Mouse (Mus musculus): ENCODE data around the gene Tubb4b. TPM values are rescaled to one million over a fixed set of nuclear protein-coding genes. Genes with fewer than 3 reads are reported as not detected.

Gene Tubb4b
- total and polyA plus RNA-seq, 2 experiments from 2014 or later, result 244 to 665 TPM

- no peaks in the 10 kb centered on the region for H3K36me3 ChIP-seq (replicated peaks; ENCODE audit: control insufficient read depth, insufficient read depth, low read length)
- no peak overlapping the region for H3K4me2 ChIP-seq (ENCODE audit: low read depth, low read length)
- 0 out of 2 replicates have a peak, but pooled peaks cover 5% of the 10 kb centered on the region for H3K27me3 ChIP-seq (ENCODE audit: control insufficient read depth, insufficient read depth, low read length)
- DNase-seq (ENCODE audit: low spot score) (no peak), ATAC-seq (ENCODE audit: insufficient read depth, low read depth) (no peak)
- H3K27ac ChIP-seq (ENCODE audit: low read depth), result no peak overlapping the region
- H3K4me1 ChIP-seq (ENCODE audit: control insufficient read depth, insufficient read depth), result peaks cover 22% of the 10 kb centered on the region
- no peak overlapping the region for H3K9ac ChIP-seq (replicated peaks; ENCODE audit: low read depth, low read length)
- no peak for TF ChIP-seq CTCF (IDR thresholded peaks at IDR 0.05; ENCODE audit: low read depth)
- no peak for TF ChIP-seq EP300 (IDR thresholded peaks at IDR 0.05; ENCODE audit: low read depth)
- 82% methylated on average over 4 of the region's 4 CpGs for WGBS
- H3K4me3 ChIP-seq (ENCODE audit: low read depth, low read length), result no peak overlapping the region
- no peaks in the 10 kb centered on the region for H3K9me3 ChIP-seq (replicated peaks; ENCODE audit: control insufficient read depth, low read length)
These were observed 2.9 kb upstream of the Tubb4b start for GRCm38 (mm10) chr2:25227406-25227805.

- no peak overlapping the region for H3K9ac ChIP-seq (replicated peaks; ENCODE audit: low read depth, low read length)
- DNase-seq (ENCODE audit: low spot score) (no peak), ATAC-seq (ENCODE audit: insufficient read depth, low read depth) (no peak)
- WGBS, result 86% methylated on average over 5 of the region's 5 CpGs
- 0 out of 2 replicates have a peak, but pooled peaks cover 5% of the 10 kb centered on the region for H3K27me3 ChIP-seq (ENCODE audit: control insufficient read depth, insufficient read depth, low read length)
- no peak overlapping the region for H3K4me2 ChIP-seq (ENCODE audit: low read depth, low read length)
- TF ChIP-seq EP300 (IDR thresholded peaks at IDR 0.05; ENCODE audit: low read depth) (no peak), CTCF (IDR thresholded peaks at IDR 0.05; ENCODE audit: low read depth) (no peak)
- H3K4me3 ChIP-seq (ENCODE audit: low read depth, low read length), result no peak overlapping the region
- peaks cover 1% of the 10 kb centered on the region for H3K36me3 ChIP-seq (replicated peaks; ENCODE audit: control insufficient read depth, insufficient read depth, low read length)
- peaks cover 22% of the 10 kb centered on the region for H3K4me1 ChIP-seq (ENCODE audit: control insufficient read depth, insufficient read depth)
- no peak overlapping the region for H3K27ac ChIP-seq (ENCODE audit: low read depth)
- no peaks in the 10 kb centered on the region for H3K9me3 ChIP-seq (replicated peaks; ENCODE audit: control insufficient read depth, low read length)
These were observed 2.4 kb upstream of the Tubb4b start for GRCm38 (mm10) chr2:25226864-25227263.

- Histone ChIP-seq H3K4me1 (ENCODE audit: control insufficient read depth, insufficient read depth) (peaks cover 22% of the 10 kb centered on the region), H3K27me3 (ENCODE audit: control insufficient read depth, insufficient read depth, low read length) (0 out of 2 replicates have a peak, but pooled peaks cover 4% of the 10 kb centered on the region), H3K4me3 (ENCODE audit: low read depth, low read length) (no peak overlapping the region), H3K9me3 (replicated peaks; ENCODE audit: control insufficient read depth, low read length) (no peaks in the 10 kb centered on the region), H3K36me3 (replicated peaks; ENCODE audit: control insufficient read depth, insufficient read depth, low read length) (peaks cover 11% of the 10 kb centered on the region), H3K9ac (replicated peaks; ENCODE audit: low read depth, low read length) (no peak overlapping the region), H3K27ac (ENCODE audit: low read depth) (peak overlapping the region; percentile 95), H3K4me2 (ENCODE audit: low read depth, low read length) (peak overlapping the region; percentile 61)
- TF ChIP-seq EP300 (IDR thresholded peaks at IDR 0.05; ENCODE audit: low read depth), result no peak
- TF ChIP-seq CTCF (IDR thresholded peaks at IDR 0.05; ENCODE audit: low read depth), result no peak
- no peak for ATAC-seq (ENCODE audit: insufficient read depth, low read depth)
- no peak for DNase-seq (ENCODE audit: low spot score)
- WGBS, result 75% methylated on average over 8 of the region's 8 CpGs
These were observed 1.4 kb upstream of the Tubb4b start for GRCm38 (mm10) chr2:25225811-25226379.

GRCm38 (mm10) chr2:25224766-25225752 is 557 bp upstream of the Tubb4b start:
- Histone ChIP-seq H3K27ac (ENCODE audit: low read depth) (peak overlapping the region; percentile 95), H3K9ac (replicated peaks; ENCODE audit: low read depth, low read length) (peak overlapping the region; percentile 63), H3K9me3 (replicated peaks; ENCODE audit: control insufficient read depth, low read length) (no peaks in the 10 kb centered on the region), H3K4me1 (ENCODE audit: control insufficient read depth, insufficient read depth) (peaks cover 22% of the 10 kb centered on the region), H3K4me3 (ENCODE audit: low read depth, low read length) (peak overlapping the region; percentile 78), H3K4me2 (ENCODE audit: low read depth, low read length) (peak overlapping the region; percentile 61), H3K36me3 (replicated peaks; ENCODE audit: control insufficient read depth, insufficient read depth, low read length) (peaks cover 11% of the 10 kb centered on the region), H3K27me3 (ENCODE audit: control insufficient read depth, insufficient read depth, low read length) (no peaks in the 10 kb centered on the region)
- TF ChIP-seq EP300 (IDR thresholded peaks at IDR 0.05; ENCODE audit: low read depth) (peak; percentile 11; the same call in 1 of the 2 replicates), CTCF (IDR thresholded peaks at IDR 0.05; ENCODE audit: low read depth) (no peak)
- peak; percentile 90 for ATAC-seq (ENCODE audit: insufficient read depth, low read depth)
- WGBS, result 2% methylated on average over 41 of the region's 41 CpGs
- peak; percentile 100 for DNase-seq (ENCODE audit: low spot score)

- Histone ChIP-seq H3K4me3 (ENCODE audit: low read depth, low read length) (peak overlapping the region; percentile 78), H3K27me3 (ENCODE audit: control insufficient read depth, insufficient read depth, low read length) (no peaks in the 10 kb centered on the region), H3K4me2 (ENCODE audit: low read depth, low read length) (peak overlapping the region; percentile 86), H3K9me3 (replicated peaks; ENCODE audit: control insufficient read depth, low read length) (no peaks in the 10 kb centered on the region), H3K36me3 (replicated peaks; ENCODE audit: control insufficient read depth, insufficient read depth, low read length) (peaks cover 11% of the 10 kb centered on the region), H3K27ac (ENCODE audit: low read depth) (peak overlapping the region; percentile 96), H3K9ac (replicated peaks; ENCODE audit: low read depth, low read length) (peak overlapping the region; percentile 83), H3K4me1 (ENCODE audit: control insufficient read depth, insufficient read depth) (peaks cover 21% of the 10 kb centered on the region)
- DNase-seq (ENCODE audit: low spot score), result peak; percentile 79
- ATAC-seq (ENCODE audit: insufficient read depth, low read depth), result peak; percentile 52
- under 1% methylated on average over 53 of the region's 53 CpGs for WGBS
- no peak for TF ChIP-seq CTCF (IDR thresholded peaks at IDR 0.05; ENCODE audit: low read depth)
- TF ChIP-seq EP300 (IDR thresholded peaks at IDR 0.05; ENCODE audit: low read depth), result peak; percentile 73
These were observed 616 bp downstream of the Tubb4b start for GRCm38 (mm10) chr2:25223681-25224491.

Measured in heart, postnatal 0 days (tissue).